Mouse (Mus musculus) effector memory CD4-positive, alpha-beta T cell, adult 7 months (primary cell): ENCODE results near the gene Six2. TPM values are rescaled to one million over a fixed set of nuclear protein-coding genes. Genes with fewer than 3 reads are reported as not detected.

ENCODE experiments used
- polyA plus RNA-seq: library from polyadenylated mRNA; unstranded; fragments of 100-300 nt; shearing (Covaris generic); gene quantifications from one replicate; pipeline ENCODE4 v1.2.1, GENCODE M21; 2017

Gene Six2
- not detected for polyA plus RNA-seq

DNA sequence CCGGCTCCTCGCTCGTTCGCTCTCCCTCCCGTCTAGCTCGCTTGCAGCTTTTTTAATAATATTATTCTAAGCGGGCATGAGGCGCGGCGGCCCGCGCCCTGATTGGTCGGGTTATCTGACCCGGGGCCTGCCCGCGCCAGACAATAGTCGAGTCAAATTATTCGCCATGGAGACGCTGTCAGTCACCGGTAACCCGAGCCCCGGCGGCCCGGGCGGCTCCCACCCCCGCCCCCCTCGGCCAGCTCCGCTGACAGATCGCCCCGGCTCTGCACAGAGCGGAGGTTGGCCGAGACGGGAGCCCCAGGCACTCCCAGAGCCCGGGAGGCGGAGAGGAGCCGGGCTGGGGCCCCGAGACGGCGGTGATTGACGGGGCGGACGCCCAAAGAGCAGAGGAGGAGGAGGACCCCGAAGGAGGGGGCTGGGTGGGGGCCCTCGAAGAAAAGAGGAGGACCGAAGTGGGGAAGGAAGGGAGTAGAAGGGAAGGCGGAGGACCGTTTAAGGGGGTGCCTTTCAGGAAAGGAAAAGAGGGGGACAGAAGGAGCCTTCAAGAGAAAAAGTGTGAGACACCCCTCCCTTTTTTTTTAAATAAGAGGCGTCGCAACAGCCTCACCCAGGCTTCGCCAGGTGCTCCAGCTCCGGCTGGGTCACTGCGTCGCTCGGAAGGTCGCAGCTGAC is at the start of gene Six2:
Six2 (minus strand) TSS at position 39 of the 675 bp plus-strand sequence.

Other genes starting within 250 kb of the Six2 start
- gene Six3, start 74.7 kb downstream of the Six2 start, polyA plus RNA-seq, result 0.21 TPM